Mouse (Mus musculus) neural tube, postnatal 0 days (tissue): ENCODE measurements around the gene Vmn1r29. TPM values are rescaled to one million over a fixed set of nuclear protein-coding genes. Genes with fewer than 3 reads are reported as not detected.

Experiments used
- polyA plus RNA-seq: library from polyadenylated mRNA; unstranded; fragments of >200 nt; fragmentation: Nextera tagmentation; extraction: Ambion mirVana; gene quantifications from 2 replicates; pipeline ENCODE4 v1.2.1, GENCODE M21; 2015

Gene Vmn1r29
- polyA plus RNA-seq = not detected in 2 replicates

GRCm38 (mm10) chr6:58301249-58301648 is at the start of gene Vmn1r29:
Gene Vmn1r29, plus strand, starts transcription at chr6:58301549.

DNA sequence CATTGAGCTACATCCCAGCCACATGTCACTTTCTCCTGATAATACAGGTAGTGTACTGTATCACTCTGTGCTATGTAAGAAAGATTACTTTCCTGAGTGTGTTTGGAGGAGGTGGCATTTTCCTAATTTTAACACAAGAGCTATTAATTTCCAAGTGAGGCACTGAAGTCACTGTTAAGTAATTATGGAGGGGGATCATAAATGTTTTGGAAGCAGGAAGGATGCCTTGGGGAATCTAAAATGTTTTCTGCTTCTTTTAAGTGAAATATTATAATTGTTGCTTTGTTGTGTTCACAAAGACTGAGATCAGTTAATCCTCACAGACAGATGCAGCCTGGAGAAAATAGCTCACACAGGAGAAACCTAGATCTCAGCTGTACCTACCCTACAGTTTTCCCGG is 39.6 kb upstream of the Vmn1r29 start, which contains the start of gene Vmn1r28:
Vmn1r28 (plus strand) TSS at position 301 of the 400 bp plus-strand sequence.

Other genes starting within 250 kb of the Vmn1r29 start
- gene Vmn1r27, start 82.7 kb upstream of the Vmn1r29 start, polyA plus RNA-seq = not detected in 2 replicates
- gene Vmn1r28, start 39.5 kb upstream of the Vmn1r29 start, polyA plus RNA-seq = not detected in 2 replicates
- gene Vmn1r30, start 141.8 kb downstream of the Vmn1r29 start, polyA plus RNA-seq = not detected in 2 replicates
- not detected in 2 replicates for gene Vmn1r31, start 173.8 kb downstream of the Vmn1r29 start, polyA plus RNA-seq